Mouse (Mus musculus) stomach, embryonic 14.5 days (tissue): ENCODE data around the gene Olfr612. TPM values are rescaled to one million over a fixed set of nuclear protein-coding genes. Genes with fewer than 3 reads are reported as not detected.

Experiments used
- microRNA-seq: library from miRNA; unstranded; fragments of <30 nt; microRNA quantifications from one replicate; pipeline ENCODE4, GENCODE M21; 2016
- polyA plus RNA-seq: library from polyadenylated mRNA; unstranded; fragments of >200 nt; fragmentation: Nextera tagmentation; extraction: Ambion mirVana; gene quantifications from 2 replicates; pipeline ENCODE4 v1.2.1, GENCODE M21; 2014

The Olfr612 gene
- polyA plus RNA-seq, 1 experiment from 2014 or later = not detected

Small RNA genes within 50 kb of the gene (microRNA-seq; reads per million reads assigned to microRNA genes)
- gene Gm26506 = not detected

Other genes with a start within 250 kb of the Olfr612 start
- gene Olfr596, start 237.1 kb downstream of the Olfr612 start, polyA plus RNA-seq = not detected in 2 replicates
- gene Olfr597, start 226.4 kb downstream of the Olfr612 start, polyA plus RNA-seq = not detected in 2 replicates
- gene Olfr598, start 219.1 kb downstream of the Olfr612 start, polyA plus RNA-seq = not detected in 2 replicates
- gene Olfr599, start 206.8 kb downstream of the Olfr612 start, polyA plus RNA-seq = not detected in 2 replicates
- gene Olfr600, start 193.0 kb downstream of the Olfr612 start, polyA plus RNA-seq = not detected in 2 replicates
- gene Olfr601, start 180.1 kb downstream of the Olfr612 start, polyA plus RNA-seq = not detected in 2 replicates
- gene Olfr603, start 156.5 kb downstream of the Olfr612 start, polyA plus RNA-seq = not detected in 2 replicates
- gene Usp17lc, start 127.6 kb downstream of the Olfr612 start, polyA plus RNA-seq = not detected in 2 replicates
- gene Olfr605, start 97.3 kb downstream of the Olfr612 start, polyA plus RNA-seq = not detected in 2 replicates
- not detected in 2 replicates for gene Olfr606, start 93.7 kb downstream of the Olfr612 start, polyA plus RNA-seq
- not detected in 2 replicates for gene Olfr607, start 78.6 kb downstream of the Olfr612 start, polyA plus RNA-seq
- not detected in 2 replicates for gene Olfr608, start 72.8 kb downstream of the Olfr612 start, polyA plus RNA-seq
- gene Olfr609, start 44.7 kb downstream of the Olfr612 start, polyA plus RNA-seq = not detected in 2 replicates
- not detected in 2 replicates for gene Olfr610, start 30.6 kb downstream of the Olfr612 start, polyA plus RNA-seq
- not detected in 2 replicates for gene Olfr611, start 21.9 kb downstream of the Olfr612 start, polyA plus RNA-seq
- not detected in 2 replicates for gene Olfr613, start 5.4 kb upstream of the Olfr612 start, polyA plus RNA-seq
- gene Olfr615, start 13.4 kb upstream of the Olfr612 start, polyA plus RNA-seq = not detected in 2 replicates
- gene Olfr616, start 26.4 kb upstream of the Olfr612 start, polyA plus RNA-seq = not detected in 2 replicates
- not detected in 2 replicates for gene Olfr617, start 30.3 kb upstream of the Olfr612 start, polyA plus RNA-seq
- not detected in 2 replicates for gene Olfr618, start 47.4 kb upstream of the Olfr612 start, polyA plus RNA-seq
- gene Olfr619, start 57.9 kb upstream of the Olfr612 start, polyA plus RNA-seq = not detected in 2 replicates
- gene Olfr620, start 69.8 kb upstream of the Olfr612 start, polyA plus RNA-seq = not detected in 2 replicates
- gene Olfr622, start 100.0 kb upstream of the Olfr612 start, polyA plus RNA-seq = not detected in 2 replicates
- not detected in 2 replicates for gene Olfr623, start 121.0 kb upstream of the Olfr612 start, polyA plus RNA-seq
- 0.04 TPM in 1 of 2 replicates, not detected in the other for gene Olfr624, start 128.5 kb upstream of the Olfr612 start, polyA plus RNA-seq
- gene Olfr625-ps1, start 140.0 kb upstream of the Olfr612 start, polyA plus RNA-seq = not detected in 2 replicates
- gene Olfr243, start 172.0 kb upstream of the Olfr612 start, polyA plus RNA-seq = not detected in 2 replicates
- gene Olfr628, start 187.7 kb upstream of the Olfr612 start, polyA plus RNA-seq = not detected in 2 replicates
- gene Olfr629, start 202.2 kb upstream of the Olfr612 start, polyA plus RNA-seq = not detected in 2 replicates
- not detected in 2 replicates for gene Olfr630, start 214.6 kb upstream of the Olfr612 start, polyA plus RNA-seq
- not detected in 2 replicates for gene Olfr69, start 228.9 kb upstream of the Olfr612 start, polyA plus RNA-seq
- not detected in 2 replicates for gene Olfr68, start 237.0 kb upstream of the Olfr612 start, polyA plus RNA-seq
- gene Olfr67, start 249.1 kb upstream of the Olfr612 start, polyA plus RNA-seq = not detected in 2 replicates